Mouse (Mus musculus): Measurements from ENCODE around the gene Pnpla1. TPM values are rescaled to one million over a fixed set of nuclear protein-coding genes. Genes with fewer than 3 reads are reported as not detected.
A peak's percentile ranks its signal among the peaks of the same experiment; 100 is the strongest.

Gene Pnpla1
- polyA plus RNA-seq, 1 experiment from 2014 or later: not detected

GRCm38 (mm10) chr17:28854377-28854776, 3.8 kb upstream of the Pnpla1 start:
- no peaks in the 10 kb centered on the region for H3K36me3 ChIP-seq
- peaks cover 13% of the 10 kb centered on the region for H3K9me3 ChIP-seq
- no peak overlapping the region for H3K4me3 ChIP-seq
- H3K4me1 ChIP-seq (replicated peaks): no peaks in the 10 kb centered on the region
- ATAC-seq (ENCODE audit: low read depth): no peak
- no peak overlapping the region for H3K27ac ChIP-seq (replicated peaks)
- H3K27me3 ChIP-seq: no peaks in the 10 kb centered on the region
- 85% methylated on average over 7 of the region's 7 CpGs for WGBS
- no peak overlapping the region for H3K4me2 ChIP-seq
- no peak overlapping the region for H3K9ac ChIP-seq

- peaks cover 13% of the 10 kb centered on the region for H3K9me3 ChIP-seq
- no peak overlapping the region for H3K27ac ChIP-seq (replicated peaks)
- ATAC-seq (ENCODE audit: low read depth): no peak
- no peak overlapping the region for H3K9ac ChIP-seq
- no peaks in the 10 kb centered on the region for H3K27me3 ChIP-seq
- no peaks in the 10 kb centered on the region for H3K36me3 ChIP-seq
- WGBS: 81% methylated on average over 9 of the region's 9 CpGs
- no peak overlapping the region for H3K4me3 ChIP-seq
- no peak overlapping the region for H3K4me2 ChIP-seq
- H3K4me1 ChIP-seq (replicated peaks): no peaks in the 10 kb centered on the region
These were observed 2.9 kb upstream of the Pnpla1 start for GRCm38 (mm10) chr17:28855166-28855885.

GRCm38 (mm10) chr17:28856030-28856429, 2.2 kb upstream of the Pnpla1 start:
- H3K9ac ChIP-seq: no peak overlapping the region
- no peaks in the 10 kb centered on the region for H3K4me1 ChIP-seq (replicated peaks)
- H3K27me3 ChIP-seq: no peaks in the 10 kb centered on the region
- WGBS: 63% methylated on average over 3 of the region's 3 CpGs
- no peak overlapping the region for H3K4me2 ChIP-seq
- H3K36me3 ChIP-seq: no peaks in the 10 kb centered on the region
- ATAC-seq (ENCODE audit: low read depth): no peak
- peaks cover 13% of the 10 kb centered on the region for H3K9me3 ChIP-seq
- no peak overlapping the region for H3K4me3 ChIP-seq
- H3K27ac ChIP-seq (replicated peaks): no peak overlapping the region

- Histone ChIP-seq H3K9ac (no peak overlapping the region), H3K4me1 (replicated peaks) (peaks cover 3% of the 10 kb centered on the region), H3K36me3 (no peaks in the 10 kb centered on the region), H3K4me3 (no peak overlapping the region), H3K9me3 (no peaks in the 10 kb centered on the region), H3K27ac (replicated peaks) (no peak overlapping the region), H3K27me3 (no peaks in the 10 kb centered on the region), H3K4me2 (no peak overlapping the region)
- WGBS: 76% methylated on average over 7 of the region's 7 CpGs
- ATAC-seq (ENCODE audit: low read depth): no peak
These were observed 5.7 kb downstream of the Pnpla1 start for GRCm38 (mm10) chr17:28863926-28864325.

- Histone ChIP-seq H3K4me2 (no peak overlapping the region), H3K9me3 (no peaks in the 10 kb centered on the region)
These were observed 6.3 kb downstream of the Pnpla1 start for GRCm38 (mm10) chr17:28864464-28864863.

GRCm38 (mm10) chr17:28866921-28867320, 8.7 kb downstream of the Pnpla1 start:
- H3K27me3 ChIP-seq: no peaks in the 10 kb centered on the region
- no peak for ATAC-seq (ENCODE audit: low read depth)
- no peaks in the 10 kb centered on the region for H3K36me3 ChIP-seq
- H3K27ac ChIP-seq (replicated peaks): no peak overlapping the region
- H3K4me1 ChIP-seq (replicated peaks): peaks cover 20% of the 10 kb centered on the region
- no peaks in the 10 kb centered on the region for H3K9me3 ChIP-seq
- no peak overlapping the region for H3K4me2 ChIP-seq
- H3K4me3 ChIP-seq: no peak overlapping the region
- no peak overlapping the region for H3K9ac ChIP-seq

More at GRCm38 (mm10) chr17:28864464-28864863, 6.3 kb downstream of the Pnpla1 start:
- Histone ChIP-seq H3K36me3 (no peaks in the 10 kb centered on the region), H3K27me3 (no peaks in the 10 kb centered on the region), H3K9ac (no peak overlapping the region), H3K4me1 (replicated peaks) (peaks cover 8% of the 10 kb centered on the region), H3K27ac (replicated peaks) (no peak overlapping the region), H3K4me3 (no peak overlapping the region)
- ATAC-seq (ENCODE audit: low read depth): no peak
- WGBS: 79% methylated on average over 6 of the region's 6 CpGs

- H3K27me3 ChIP-seq: no peaks in the 10 kb centered on the region
- peaks cover 20% of the 10 kb centered on the region for H3K4me1 ChIP-seq (replicated peaks)
- no peaks in the 10 kb centered on the region for H3K36me3 ChIP-seq
- no peaks in the 10 kb centered on the region for H3K9me3 ChIP-seq
- H3K4me3 ChIP-seq: no peak overlapping the region
- no peak overlapping the region for H3K27ac ChIP-seq (replicated peaks)
- no peak overlapping the region for H3K4me2 ChIP-seq
- H3K9ac ChIP-seq: no peak overlapping the region
- no peak for ATAC-seq (ENCODE audit: low read depth)
- 88% methylated on average over 4 of the region's 4 CpGs for WGBS
These were observed 9.2 kb downstream of the Pnpla1 start for GRCm38 (mm10) chr17:28867381-28867780.

- peaks cover 20% of the 10 kb centered on the region for H3K4me1 ChIP-seq (replicated peaks)
These were observed 11.3 kb downstream of the Pnpla1 start for GRCm38 (mm10) chr17:28869412-28870110.

GRCm38 (mm10) chr17:28870435-28870834, 12.2 kb downstream of the Pnpla1 start:
- no peaks in the 10 kb centered on the region for H3K36me3 ChIP-seq
- 0 out of 2 replicates have a peak, but pooled peaks have one; percentile 6 for ATAC-seq (ENCODE audit: low read depth)
- H3K4me3 ChIP-seq: no peak overlapping the region
- H3K4me2 ChIP-seq: no peak overlapping the region
- peaks cover 24% of the 10 kb centered on the region for H3K4me1 ChIP-seq (replicated peaks)
- no peak overlapping the region for H3K9ac ChIP-seq
- peak overlapping the region; percentile 91 for H3K27ac ChIP-seq (replicated peaks)
- WGBS: 66% methylated on average over 5 of the region's 5 CpGs
- no peaks in the 10 kb centered on the region for H3K27me3 ChIP-seq
- no peaks in the 10 kb centered on the region for H3K9me3 ChIP-seq

More at GRCm38 (mm10) chr17:28869412-28870110, 11.3 kb downstream of the Pnpla1 start:
- Histone ChIP-seq H3K36me3 (no peaks in the 10 kb centered on the region), H3K27ac (replicated peaks) (peak overlapping the region; percentile 91), H3K27me3 (no peaks in the 10 kb centered on the region), H3K4me2 (no peak overlapping the region), H3K4me3 (no peak overlapping the region), H3K9me3 (no peaks in the 10 kb centered on the region), H3K9ac (no peak overlapping the region)
- WGBS: 47% methylated on average over 9 of the region's 9 CpGs
- ATAC-seq (ENCODE audit: low read depth): peak; percentile 95

- H3K9me3 ChIP-seq: no peaks in the 10 kb centered on the region
- WGBS: 74% methylated on average over 11 of the region's 11 CpGs
- no peaks in the 10 kb centered on the region for H3K27me3 ChIP-seq
- no peak overlapping the region for H3K9ac ChIP-seq
- no peak overlapping the region for H3K27ac ChIP-seq (replicated peaks)
- no peak overlapping the region for H3K4me2 ChIP-seq
- H3K4me1 ChIP-seq (replicated peaks): peaks cover 28% of the 10 kb centered on the region
- H3K4me3 ChIP-seq: no peak overlapping the region
- ATAC-seq (ENCODE audit: low read depth): no peak
- H3K36me3 ChIP-seq: no peaks in the 10 kb centered on the region
These were observed 13.6 kb downstream of the Pnpla1 start for GRCm38 (mm10) chr17:28871831-28872230.

GRCm38 (mm10) chr17:28872322-28872721, 14.1 kb downstream of the Pnpla1 start:
- ATAC-seq (ENCODE audit: low read depth): no peak
- Histone ChIP-seq H3K9ac (no peak overlapping the region), H3K27me3 (no peaks in the 10 kb centered on the region), H3K27ac (replicated peaks) (no peak overlapping the region), H3K9me3 (no peaks in the 10 kb centered on the region), H3K36me3 (no peaks in the 10 kb centered on the region), H3K4me1 (replicated peaks) (peaks cover 30% of the 10 kb centered on the region), H3K4me2 (no peak overlapping the region), H3K4me3 (no peak overlapping the region)
- 82% methylated on average over 7 of the region's 7 CpGs for WGBS

- Histone ChIP-seq H3K4me2 (no peak overlapping the region), H3K27ac (replicated peaks) (no peak overlapping the region), H3K9ac (no peak overlapping the region), H3K36me3 (no peaks in the 10 kb centered on the region), H3K4me1 (replicated peaks) (peaks cover 25% of the 10 kb centered on the region), H3K9me3 (no peaks in the 10 kb centered on the region), H3K4me3 (no peak overlapping the region), H3K27me3 (no peaks in the 10 kb centered on the region)
- ATAC-seq (ENCODE audit: low read depth): no peak
- WGBS: 81% methylated on average over 4 of the region's 4 CpGs
These were observed 16.0 kb downstream of the Pnpla1 start for GRCm38 (mm10) chr17:28874216-28874615.
